Mouse (Mus musculus) heart, embryonic 11.5 days (tissue): ENCODE results near the gene 1700025C18Rik. TPM values are rescaled to one million over a fixed set of nuclear protein-coding genes. Genes with fewer than 3 reads are reported as not detected.

Experiments
- ATAC-seq: fragments of 200-750 bp; cut with Nextera tagmentation; replicated peaks from 2 replicates; pipeline ENCODE4 v1.8.0; 2017; ENCODE audit warnings: moderate library complexity; ENCODE audit not compliant: insufficient number of reproducible peaks, low FRiP score, low TSS enrichment
- H3K27ac ChIP-seq: fragments of 300-500 bp; sonication (generic); 2 replicates; pipeline ENCODE4 v1.5.1; 2014; ENCODE audit warnings: mild to moderate bottlenecking, low read depth, low read length
- H3K27me3 ChIP-seq: fragments of 300-500 bp; sonication (generic); 2 replicates; pipeline ENCODE4 v1.6.1; 2014; ENCODE audit warnings: mild to moderate bottlenecking, low read length, mixed read lengths; ENCODE audit not compliant: control insufficient read depth, insufficient read depth
- H3K36me3 ChIP-seq: fragments of 300-500 bp; sonication (generic); 2 replicates; pipeline ENCODE4 v1.6.1; 2014; ENCODE audit warnings: mild to moderate bottlenecking, low read length, moderate library complexity, mixed read lengths; ENCODE audit not compliant: control insufficient read depth, insufficient read depth
- H3K4me1 ChIP-seq: fragments of 300-500 bp; sonication (generic); 2 replicates; pipeline ENCODE4 v1.6.1; 2014; ENCODE audit warnings: low read length; ENCODE audit not compliant: control insufficient read depth, insufficient read depth
- H3K4me2 ChIP-seq: fragments of 300-500 bp; sonication (generic); 2 replicates; pipeline ENCODE4 v1.6.1; 2014; ENCODE audit warnings: mild to moderate bottlenecking, moderate library complexity
- H3K4me3 ChIP-seq: fragments of 300-500 bp; sonication (generic); 2 replicates; pipeline ENCODE4 v1.5.1; 2014; ENCODE audit warnings: low read depth, low read length
- H3K9ac ChIP-seq: fragments of 300-500 bp; sonication (generic); 2 replicates; pipeline ENCODE4 v1.6.1; 2014; ENCODE audit warnings: mild to moderate bottlenecking, low read depth, low read length, moderate library complexity
- H3K9me3 ChIP-seq: fragments of 300-500 bp; sonication (generic); replicated peaks from 2 replicates; pipeline ENCODE4 v1.6.1; 2016; ENCODE audit warnings: low read length; ENCODE audit not compliant: control insufficient read depth
- WGBS: fragments of 180-500 bp; shearing (Covaris S2); extraction: QIAGEN DNeasy Blood & Tissue Kit; methylation state at CpG from one replicate; pipeline ENCODE4 v1.1.7; 2014; ENCODE audit not compliant: insufficient replicate concordance; 5-methylcytosine and 5-hydroxymethylcytosine counted together
- polyA plus RNA-seq: library from polyadenylated mRNA; unstranded; fragments of >200 nt; fragmentation: Nextera tagmentation; extraction: Ambion mirVana; gene quantifications from 2 replicates; pipeline ENCODE4 v1.2.1, GENCODE M21; 2014

The 1700025C18Rik gene
- polyA plus RNA-seq, 1 experiment from 2014 or later: not detected

DNA sequence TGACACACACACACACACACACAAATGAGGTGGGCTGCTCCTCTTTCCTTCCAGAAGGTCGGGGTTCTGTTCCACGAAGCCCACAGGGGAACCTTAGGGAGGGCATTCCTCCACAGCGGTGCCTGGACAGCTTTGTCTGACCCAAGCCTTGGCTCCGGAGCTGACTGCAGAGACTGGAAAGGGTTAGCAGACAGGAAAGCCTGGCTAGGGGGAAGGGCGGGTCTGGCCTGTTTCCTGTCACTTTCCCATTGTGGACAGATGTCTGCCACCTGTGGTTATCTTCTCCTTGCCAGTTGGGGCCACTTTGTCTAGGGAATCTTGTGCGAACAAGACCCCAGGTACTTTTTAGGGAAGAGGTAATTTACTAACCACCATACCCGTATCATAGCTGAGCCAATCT, 34.6 kb downstream of the 1700025C18Rik start:
- peak overlapping the region; percentile 28 for H3K9ac ChIP-seq
- no peaks in the 10 kb centered on the region for H3K9me3 ChIP-seq
- WGBS: 3% methylated on average over 7 of the region's 7 CpGs
- peak overlapping the region; percentile 47 for H3K4me3 ChIP-seq
- peaks cover 12% of the 10 kb centered on the region; the same call in 1 of the 2 replicates for H3K4me1 ChIP-seq
- peak overlapping the region; percentile 63 for H3K4me2 ChIP-seq
- 0 out of 2 replicates have a peak overlapping the region, but pooled peaks have one; percentile 1 for H3K27ac ChIP-seq
- ATAC-seq: 0 out of 2 replicates have a peak, but pooled peaks have one; percentile 41
- peaks cover 7% of the 10 kb centered on the region; the same call in 1 of the 2 replicates for H3K27me3 ChIP-seq
- H3K36me3 ChIP-seq: no peaks in the 10 kb centered on the region

DNA sequence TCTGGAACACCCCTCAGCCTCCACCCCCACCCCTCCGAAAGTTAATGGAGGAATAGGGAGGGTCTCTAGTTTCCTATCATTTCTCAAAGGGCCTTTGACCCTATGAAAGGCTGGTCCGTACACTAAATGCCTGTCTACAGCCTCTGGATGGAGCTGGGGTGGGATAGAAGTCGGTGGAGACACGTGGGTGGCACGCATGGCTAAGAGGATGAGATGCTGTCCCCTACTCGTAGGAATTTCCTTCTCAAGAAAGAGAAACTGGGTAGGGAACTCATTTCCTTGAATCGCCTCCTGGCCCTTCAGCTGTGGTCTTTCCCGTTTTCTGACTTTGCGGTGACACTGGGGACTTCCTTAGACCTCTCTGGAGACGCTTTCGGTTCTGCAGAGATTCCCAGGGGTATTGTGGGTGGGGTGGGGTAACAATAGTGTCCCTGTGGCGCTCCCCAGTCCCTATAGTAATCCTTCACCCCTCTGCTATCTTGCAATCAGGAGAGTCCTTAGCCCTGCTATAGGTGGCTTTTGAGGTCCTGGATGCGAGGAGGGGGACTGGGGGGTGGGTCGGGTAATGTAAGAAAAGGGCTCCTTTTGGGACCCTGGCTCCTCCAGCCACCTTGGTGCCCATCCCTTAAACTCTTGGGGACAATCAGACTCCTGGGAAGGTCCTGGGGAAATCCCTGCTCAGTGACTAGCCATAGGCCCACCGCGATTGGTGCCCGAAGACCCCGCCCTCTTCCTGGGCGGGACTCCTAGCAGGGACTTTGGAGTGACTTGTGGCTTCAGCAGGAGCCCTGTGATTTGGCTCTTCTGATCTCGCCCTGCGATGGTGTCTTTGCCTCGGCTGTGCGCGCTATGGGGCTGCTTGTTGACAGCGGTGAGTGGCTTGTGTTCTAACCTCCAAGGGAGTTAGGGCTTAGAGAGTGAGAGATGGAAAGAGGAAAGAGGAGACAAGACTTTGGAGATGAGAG, 35.4 kb downstream of the 1700025C18Rik start, which contains the start of gene Cd40:
Cd40 (plus strand) TSS at position 740 of the 965 bp plus-strand sequence.
- H3K27me3 ChIP-seq: peaks cover 7% of the 10 kb centered on the region; the same call in 1 of the 2 replicates
- H3K4me2 ChIP-seq: peak within 1 kb of the TSS; percentile 63
- WGBS: 12% methylated on average over 25 of the region's 25 CpGs
- H3K9ac ChIP-seq: peak within 1 kb of the TSS; percentile 34
- peaks cover 12% of the 10 kb centered on the region; the same call in 1 of the 2 replicates for H3K4me1 ChIP-seq
- 0 out of 2 replicates have a peak within 1 kb of the TSS, but pooled peaks have one; percentile 1 for H3K27ac ChIP-seq
- peak within 1 kb of the TSS; percentile 47 for H3K4me3 ChIP-seq
- peak; percentile 76; the same call in 1 of the 2 replicates for ATAC-seq
- H3K36me3 ChIP-seq: no peaks in the 10 kb centered on the region
- no peaks in the 10 kb centered on the region for H3K9me3 ChIP-seq

DNA sequence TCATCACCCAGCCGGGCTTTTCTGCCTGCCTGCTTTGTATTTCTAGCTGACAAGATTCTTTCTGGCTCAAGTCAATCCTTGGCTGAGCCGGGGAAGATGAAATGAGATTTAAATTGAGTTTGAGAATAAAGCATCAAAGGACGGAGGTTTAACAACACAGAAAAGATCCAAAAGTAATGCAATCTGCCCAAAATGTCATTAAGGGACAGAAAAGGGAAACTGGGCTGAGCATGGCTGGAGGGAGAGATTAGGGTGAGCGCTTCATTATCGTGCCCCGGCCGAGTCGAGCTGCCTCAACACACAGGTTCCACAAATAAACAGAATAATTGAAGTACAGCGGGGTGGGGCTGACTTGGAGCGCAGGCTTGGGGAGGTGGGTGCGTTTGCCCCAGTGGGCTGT, 39.0 kb downstream of the 1700025C18Rik start:
- Histone ChIP-seq H3K4me2 (no peak overlapping the region), H3K4me1 (peaks cover 9% of the 10 kb centered on the region; the same call in 1 of the 2 replicates), H3K4me3 (no peak overlapping the region), H3K36me3 (no peaks in the 10 kb centered on the region), H3K27ac (no peak overlapping the region), H3K9ac (no peak overlapping the region), H3K27me3 (peaks cover 3% of the 10 kb centered on the region; the same call in 1 of the 2 replicates), H3K9me3 (no peaks in the 10 kb centered on the region)
- 36% methylated on average over 11 of the region's 11 CpGs for WGBS
- no peak for ATAC-seq

DNA sequence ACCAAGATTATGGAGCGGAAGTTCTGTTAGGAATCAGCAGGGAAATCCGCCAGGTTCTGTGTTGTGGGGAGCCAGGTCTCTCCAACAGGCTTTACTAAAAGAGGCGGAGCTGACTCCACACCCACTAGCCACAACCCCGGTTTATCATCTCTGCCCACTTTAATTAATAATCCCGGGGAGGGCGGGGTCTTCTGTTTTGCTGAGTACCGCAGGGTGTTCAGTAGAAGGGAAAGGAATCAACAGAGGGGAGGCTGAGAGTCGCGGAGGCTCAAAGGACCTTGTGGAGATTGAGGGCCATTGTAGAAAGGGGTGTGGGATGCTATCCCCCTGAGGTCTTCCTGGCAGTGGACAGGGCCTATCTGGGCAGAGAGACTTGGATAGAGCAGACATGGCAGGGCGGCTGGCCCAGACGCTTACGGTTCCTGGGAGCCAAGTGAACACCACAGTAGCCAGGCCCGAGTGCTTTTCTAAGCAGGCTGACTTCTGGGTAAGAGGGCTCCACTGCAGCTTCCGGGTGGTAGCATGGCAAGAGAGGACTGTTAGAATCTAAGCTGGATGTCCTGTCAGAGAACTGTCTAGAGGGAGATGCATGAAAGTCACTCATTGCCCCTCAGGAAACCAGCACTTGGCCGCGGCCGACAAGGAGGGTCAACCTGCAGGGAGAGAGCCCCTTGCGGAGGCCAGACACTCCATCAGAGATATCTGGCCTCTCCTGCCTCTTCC, 39.6 kb downstream of the 1700025C18Rik start:
- H3K4me3 ChIP-seq: no peak overlapping the region
- WGBS: 61% methylated on average over 18 of the region's 18 CpGs
- H3K27ac ChIP-seq: no peak overlapping the region
- no peak overlapping the region for H3K4me2 ChIP-seq
- H3K9ac ChIP-seq: no peak overlapping the region
- no peak for ATAC-seq
- H3K4me1 ChIP-seq: peaks cover 7% of the 10 kb centered on the region; the same call in 1 of the 2 replicates
- 0 out of 2 replicates have a peak, but pooled peaks cover 2% of the 10 kb centered on the region for H3K27me3 ChIP-seq
- H3K36me3 ChIP-seq: no peaks in the 10 kb centered on the region
- no peaks in the 10 kb centered on the region for H3K9me3 ChIP-seq

DNA sequence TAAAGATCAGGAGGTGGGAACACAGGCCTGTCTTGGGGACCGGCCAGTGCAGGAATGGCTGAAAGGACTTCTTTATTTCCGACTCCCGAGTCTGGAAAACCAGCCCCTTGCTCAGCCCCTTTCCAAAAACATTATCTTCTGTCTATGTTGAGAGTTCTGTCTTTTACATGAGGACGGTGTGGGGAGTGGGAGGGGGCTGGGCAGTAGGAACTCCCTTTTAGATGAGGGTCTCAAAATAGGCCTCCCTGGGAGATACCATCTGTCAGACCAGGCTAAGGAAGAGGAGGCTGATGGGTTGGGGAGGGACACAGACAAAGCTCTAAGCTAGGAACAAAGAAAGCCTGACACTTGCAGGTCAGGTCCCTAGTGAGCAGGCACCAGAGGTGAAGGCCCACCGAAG, 41.5 kb downstream of the 1700025C18Rik start:
- no peak for ATAC-seq
- 46% methylated on average over 5 of the region's 5 CpGs for WGBS
- no peaks in the 10 kb centered on the region for H3K27me3 ChIP-seq

DNA sequence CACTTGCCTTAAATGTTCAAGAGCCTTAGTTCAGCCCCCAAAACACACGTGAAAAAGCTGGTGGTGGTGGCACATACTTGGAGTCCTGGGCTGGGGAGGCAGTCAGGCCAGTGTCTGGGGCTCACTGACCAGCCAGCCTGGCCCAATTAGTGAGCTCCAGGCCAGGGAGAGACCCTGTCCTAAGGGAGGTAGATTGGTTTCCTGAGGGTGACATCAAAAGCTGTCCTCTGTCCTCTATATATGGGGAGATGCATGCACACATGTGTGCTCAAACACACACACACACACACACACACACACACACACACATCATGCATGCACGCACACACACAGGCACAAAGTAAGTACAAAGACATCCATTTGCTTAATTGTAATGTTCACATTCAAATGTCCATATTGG, 46.8 kb downstream of the 1700025C18Rik start:
- Histone ChIP-seq H3K27me3 (no peaks in the 10 kb centered on the region), H3K36me3 (no peaks in the 10 kb centered on the region), H3K4me2 (no peak overlapping the region), H3K9ac (no peak overlapping the region), H3K4me3 (no peak overlapping the region), H3K27ac (no peak overlapping the region), H3K9me3 (no peaks in the 10 kb centered on the region), H3K4me1 (no peaks in the 10 kb centered on the region)
- ATAC-seq: no peak
- 56% methylated on average over 2 of the region's 2 CpGs for WGBS

More for the DNA sequence above, 41.5 kb downstream of the 1700025C18Rik start:
- Histone ChIP-seq H3K9ac (no peak overlapping the region), H3K4me2 (no peak overlapping the region), H3K4me1 (no peaks in the 10 kb centered on the region), H3K36me3 (no peaks in the 10 kb centered on the region), H3K9me3 (no peaks in the 10 kb centered on the region), H3K27ac (no peak overlapping the region), H3K4me3 (no peak overlapping the region)

DNA sequence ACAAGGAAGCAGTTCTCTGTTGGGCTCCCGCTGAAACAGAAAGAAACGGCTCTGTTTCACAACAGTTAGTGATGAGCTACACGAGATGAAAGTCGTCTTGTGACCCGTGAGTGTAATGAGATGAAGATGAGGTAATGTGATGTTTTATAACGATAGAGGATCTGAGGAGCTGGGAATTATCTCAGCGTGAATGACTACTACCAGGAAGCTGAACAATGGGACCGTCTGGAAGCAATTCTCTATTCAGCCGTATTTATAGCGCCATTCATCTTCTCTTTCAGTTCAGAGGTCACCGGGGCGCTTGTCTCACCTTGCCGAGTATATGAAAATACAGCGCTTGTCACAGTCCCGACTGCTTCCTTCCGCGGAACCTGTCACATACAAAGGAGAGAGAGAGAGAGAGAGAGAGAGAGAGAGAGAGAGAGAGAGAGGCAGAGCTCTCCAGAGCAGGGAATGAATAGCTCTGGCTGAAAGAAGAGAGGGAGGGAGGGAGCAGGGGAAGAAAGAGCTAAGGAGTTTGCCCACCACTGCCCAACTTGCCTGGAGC, 47.4 kb downstream of the 1700025C18Rik start:
- Histone ChIP-seq H3K4me3 (no peak overlapping the region), H3K36me3 (no peaks in the 10 kb centered on the region), H3K9me3 (no peaks in the 10 kb centered on the region), H3K4me1 (no peaks in the 10 kb centered on the region), H3K9ac (no peak overlapping the region), H3K27me3 (no peaks in the 10 kb centered on the region), H3K27ac (no peak overlapping the region), H3K4me2 (no peak overlapping the region)
- no peak for ATAC-seq
- 42% methylated on average over 17 of the region's 17 CpGs for WGBS

DNA sequence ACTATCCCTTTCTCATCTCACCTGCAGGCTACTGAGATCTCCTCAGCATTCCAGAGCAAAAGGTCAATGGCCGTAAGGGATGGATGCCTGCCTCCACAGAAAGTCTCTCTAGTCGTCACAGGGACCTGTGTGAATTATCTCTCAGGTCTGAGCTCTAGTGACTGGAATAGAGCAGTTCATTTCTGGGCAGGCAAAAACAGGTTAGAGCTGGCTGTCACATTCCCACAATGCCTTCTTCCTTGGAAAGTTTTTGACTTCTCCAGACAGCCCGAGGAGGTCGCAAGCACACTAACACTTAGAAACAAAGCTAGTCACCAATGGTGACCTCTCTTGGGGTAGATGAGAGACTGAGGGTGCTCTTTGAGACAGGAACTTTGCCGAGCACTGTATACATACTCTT, 48.4 kb downstream of the 1700025C18Rik start:
- WGBS: 65% methylated on average over 5 of the region's 5 CpGs
- no peaks in the 10 kb centered on the region for H3K9me3 ChIP-seq
- H3K36me3 ChIP-seq: no peaks in the 10 kb centered on the region
- H3K27me3 ChIP-seq: no peaks in the 10 kb centered on the region
- ATAC-seq: no peak
- no peak overlapping the region for H3K4me3 ChIP-seq
- no peak overlapping the region for H3K4me2 ChIP-seq
- no peak overlapping the region for H3K9ac ChIP-seq
- H3K4me1 ChIP-seq: no peaks in the 10 kb centered on the region
- H3K27ac ChIP-seq: no peak overlapping the region
